Mouse (Mus musculus) CD4-positive naive resting alpha-beta T cell, adult 57 days (primary cell): ENCODE results near the gene St3gal5. TPM values are rescaled to one million over a fixed set of nuclear protein-coding genes. Genes with fewer than 3 reads are reported as not detected.

ENCODE experiments used
- total RNA-seq: library from RNA; stranded (reverse); gene quantifications from one replicate; pipeline ENCODE4 v1.2.4, GENCODE M21; 2023

St3gal5 gene
- total RNA-seq = 2.8 TPM

GRCm38 (mm10) chr6:72097181-72097995 is at the start of gene St3gal5:
TSS of gene St3gal5 (plus strand) at chr6:72097592.

Other genes with a start within 250 kb of the St3gal5 start
- 108 TPM for gene Ptcd3, start 188.8 kb upstream of the St3gal5 start, total RNA-seq
- 86.5 TPM for gene Polr1a, start 188.5 kb upstream of the St3gal5 start, total RNA-seq
- not detected for gene Atoh8, start 138.0 kb downstream of the St3gal5 start, total RNA-seq
- not detected for gene Sftpb, start 207.0 kb downstream of the St3gal5 start, total RNA-seq
- gene Usp39, start 247.6 kb downstream of the St3gal5 start, total RNA-seq = 44.4 TPM
- 38.2 TPM for gene 0610030E20Rik, start 249.7 kb downstream of the St3gal5 start, total RNA-seq